Mouse (Mus musculus): ENCODE data around the gene Gm9044. TPM values are rescaled to one million over a fixed set of nuclear protein-coding genes. Genes with fewer than 3 reads are reported as not detected.
"Not testable (repeated sequence)": the region's sequence is repeated elsewhere in the genome, so short reads cannot be mapped to it uniquely, and the experiment has no call there.

Gm9044 gene
- polyA plus RNA-seq, 1 experiment from 2014 or later: not detected

GRCm38 (mm10) chr10:118302133-118302532 is 30.1 kb downstream of the Gm9044 start:
- H3K9ac ChIP-seq (ENCODE audit: low read length); H3K36me3 ChIP-seq (ENCODE audit: control insufficient read depth, insufficient read depth, low read length); H3K9me3 ChIP-seq (replicated peaks; ENCODE audit: control insufficient read depth, low read length); H3K4me1 ChIP-seq (ENCODE audit: control insufficient read depth, insufficient read depth, low read length); H3K27ac ChIP-seq (ENCODE audit: low read length); H3K27me3 ChIP-seq (ENCODE audit: control insufficient read depth, insufficient read depth, low read length); ATAC-seq (ENCODE audit: insufficient read depth, low FRiP score); H3K4me3 ChIP-seq (replicated peaks; ENCODE audit: low read length); H3K4me2 ChIP-seq (ENCODE audit: low read depth, low read length): not testable (repeated sequence)
- 42% methylated on average over 2 of the region's 2 CpGs for WGBS

- Histone ChIP-seq H3K36me3 (ENCODE audit: control insufficient read depth, insufficient read depth, low read length) (no peaks in the 10 kb centered on the region), H3K27ac (ENCODE audit: low read length) (no peak within 1 kb of the TSS), H3K4me1 (ENCODE audit: control insufficient read depth, insufficient read depth, low read length) (no peaks in the 10 kb centered on the region), H3K9me3 (replicated peaks; ENCODE audit: control insufficient read depth, low read length) (no peaks in the 10 kb centered on the region), H3K4me3 (replicated peaks; ENCODE audit: low read length) (no peak within 1 kb of the TSS), H3K4me2 (ENCODE audit: low read depth, low read length) (no peak within 1 kb of the TSS), H3K9ac (ENCODE audit: low read length) (no peak within 1 kb of the TSS), H3K27me3 (ENCODE audit: control insufficient read depth, insufficient read depth, low read length) (no peaks in the 10 kb centered on the region)
- ATAC-seq (ENCODE audit: insufficient read depth, low FRiP score): no peak
- WGBS: 88% methylated on average over 6 of the region's 6 CpGs
Measured at GRCm38 (mm10) chr10:118294938-118295337, 37.3 kb downstream of the Gm9044 start, which contains the start of gene Iltifb. Gene Iltifb, minus strand, starts transcription at chr10:118295038.

GRCm38 (mm10) chr10:118283016-118283415 is 49.2 kb downstream of the Gm9044 start:
- not testable (repeated sequence) for H3K4me2 ChIP-seq (ENCODE audit: low read depth, low read length); H3K36me3 ChIP-seq (ENCODE audit: control insufficient read depth, insufficient read depth, low read length); ATAC-seq (ENCODE audit: insufficient read depth, low FRiP score); H3K4me3 ChIP-seq (replicated peaks; ENCODE audit: low read length); H3K4me1 ChIP-seq (ENCODE audit: control insufficient read depth, insufficient read depth, low read length); H3K9me3 ChIP-seq (replicated peaks; ENCODE audit: control insufficient read depth, low read length); H3K27ac ChIP-seq (ENCODE audit: low read length); H3K9ac ChIP-seq (ENCODE audit: low read length); H3K27me3 ChIP-seq (ENCODE audit: control insufficient read depth, insufficient read depth, low read length)
- no CpG with 5 or more reads among the region's 5 CpGs for WGBS

GRCm38 (mm10) chr10:118282565-118282964 is 49.6 kb downstream of the Gm9044 start:
- H3K4me1 ChIP-seq (ENCODE audit: control insufficient read depth, insufficient read depth, low read length); H3K4me3 ChIP-seq (replicated peaks; ENCODE audit: low read length); H3K27me3 ChIP-seq (ENCODE audit: control insufficient read depth, insufficient read depth, low read length); H3K27ac ChIP-seq (ENCODE audit: low read length); H3K36me3 ChIP-seq (ENCODE audit: control insufficient read depth, insufficient read depth, low read length); H3K9me3 ChIP-seq (replicated peaks; ENCODE audit: control insufficient read depth, low read length); H3K4me2 ChIP-seq (ENCODE audit: low read depth, low read length); H3K9ac ChIP-seq (ENCODE audit: low read length): not testable (repeated sequence)
- ATAC-seq (ENCODE audit: insufficient read depth, low FRiP score): peak; percentile 37; the same call in 1 of the 2 replicates
- WGBS: 67% methylated on average over 7 of the region's 7 CpGs

Other genes with a start within 250 kb of the Gm9044 start
- gene Mdm1, start 190.6 kb downstream of the Gm9044 start, polyA plus RNA-seq (2015; fragmentation: Nextera tagmentation; extraction: Ambion mirVana): 15.2 and 17.9 TPM in 2 replicates
- not detected in 2 replicates for gene Il22, start 127.5 kb downstream of the Gm9044 start, polyA plus RNA-seq (2015; fragmentation: Nextera tagmentation; extraction: Ambion mirVana)
- gene Gm32717, start 91.6 kb downstream of the Gm9044 start, polyA plus RNA-seq (2015; fragmentation: Nextera tagmentation; extraction: Ambion mirVana): not detected in 2 replicates
- gene Gm32802, start 73.7 kb downstream of the Gm9044 start, polyA plus RNA-seq (2015; fragmentation: Nextera tagmentation; extraction: Ambion mirVana): not detected in 2 replicates
- gene Iltifb, start 37.4 kb downstream of the Gm9044 start, polyA plus RNA-seq (2015; fragmentation: Nextera tagmentation; extraction: Ambion mirVana): not detected in 2 replicates
- not detected in 2 replicates for gene Gm9040, start 5.4 kb downstream of the Gm9044 start, polyA plus RNA-seq (2015; fragmentation: Nextera tagmentation; extraction: Ambion mirVana)
- gene Gm9045, start 5.4 kb upstream of the Gm9044 start, polyA plus RNA-seq (2015; fragmentation: Nextera tagmentation; extraction: Ambion mirVana): 0.27 TPM in 1 of 2 replicates, not detected in the other
- not detected in 2 replicates for gene Gm9046, start 10.8 kb upstream of the Gm9044 start, polyA plus RNA-seq (2015; fragmentation: Nextera tagmentation; extraction: Ambion mirVana)
- not detected in 2 replicates for gene Gm9048, start 16.3 kb upstream of the Gm9044 start, polyA plus RNA-seq (2015; fragmentation: Nextera tagmentation; extraction: Ambion mirVana)
- gene Gm9049, start 21.7 kb upstream of the Gm9044 start, polyA plus RNA-seq (2015; fragmentation: Nextera tagmentation; extraction: Ambion mirVana): 0.27 TPM in 1 of 2 replicates, not detected in the other
- not detected in 2 replicates for gene Ifng, start 108.6 kb upstream of the Gm9044 start, polyA plus RNA-seq (2015; fragmentation: Nextera tagmentation; extraction: Ambion mirVana)

All from stomach, embryonic 16.5 days (tissue).